Mouse (Mus musculus) liver, adult 2 months (tissue): ENCODE measurements around the gene Maml3.

Experiments
- CTCF ChIP-seq: fragments of 200-500 bp; IDR thresholded peaks from 2 replicates; pipeline ENCODE4 v1.5.1; 2011; ENCODE audit warnings: low read depth, low read length, control low read depth
- POLR2A ChIP-seq: fragments of 200-500 bp; IDR thresholded peaks from 2 replicates; pipeline ENCODE4 v1.6.1; 2011; ENCODE audit warnings: low read length, control low read depth; ENCODE audit not compliant: insufficient read depth; ENCODE audit errors: extremely low read depth

DNA sequence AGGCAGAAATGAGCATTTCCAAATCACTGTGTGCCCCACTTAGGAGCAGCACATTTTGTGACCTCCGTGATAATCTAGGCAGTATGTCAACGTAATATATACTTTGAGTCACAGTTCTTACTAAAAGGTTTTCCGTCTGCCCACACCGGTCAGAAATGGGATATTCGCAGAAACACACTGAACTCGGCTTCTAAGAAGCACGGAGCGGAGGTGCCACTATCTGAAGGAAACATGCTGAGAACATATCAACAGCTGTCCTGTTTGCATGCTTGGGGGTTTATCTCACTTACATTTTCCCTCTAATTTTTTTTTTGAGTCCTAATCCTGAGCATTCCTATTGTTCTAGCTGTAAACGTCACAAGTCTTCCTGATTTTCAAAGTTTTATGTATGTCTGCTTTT lies 226.3 kb downstream of the Maml3 start:
- no peak for TF ChIP-seq CTCF
- TF ChIP-seq POLR2A, result no peak
